Mouse (Mus musculus) limb, embryonic 12.5 days (tissue): ENCODE results near the gene Tcf7l1. TPM values are rescaled to one million over a fixed set of nuclear protein-coding genes. Genes with fewer than 3 reads are reported as not detected.

Experiments
- ATAC-seq: fragments of 200-750 bp; cut with Nextera tagmentation; 2 replicates; pipeline ENCODE4 v1.8.0; 2017; ENCODE audit warnings: low read depth, moderate TSS enrichment; ENCODE audit not compliant: insufficient number of reproducible peaks, insufficient read depth, low FRiP score, low TSS enrichment
- H3K27ac ChIP-seq: fragments of 300-500 bp; sonication (generic); 2 replicates; pipeline ENCODE4 v1.5.1; 2016; ENCODE audit warnings: mild to moderate bottlenecking, moderate library complexity
- H3K27me3 ChIP-seq: fragments of 300-500 bp; sonication (generic); 2 replicates; pipeline ENCODE4 v1.6.1; 2016; ENCODE audit warnings: mild to moderate bottlenecking, moderate library complexity
- H3K36me3 ChIP-seq: fragments of 300-500 bp; sonication (generic); 2 replicates; pipeline ENCODE4 v1.6.1; 2016; ENCODE audit warnings: mild to moderate bottlenecking, moderate library complexity
- H3K4me1 ChIP-seq: fragments of 300-500 bp; sonication (generic); replicated peaks from 2 replicates; pipeline ENCODE4 v1.6.1; 2016
- H3K4me2 ChIP-seq: fragments of 300-500 bp; sonication (generic); 2 replicates; pipeline ENCODE4 v1.6.1; 2016; ENCODE audit warnings: mild to moderate bottlenecking, moderate library complexity
- H3K4me3 ChIP-seq: fragments of 300-500 bp; sonication (generic); replicated peaks from 2 replicates; pipeline ENCODE4 v1.5.1; 2016; ENCODE audit warnings: mild to moderate bottlenecking
- H3K9ac ChIP-seq: fragments of 300-500 bp; sonication (generic); replicated peaks from 2 replicates; pipeline ENCODE4 v1.6.1; 2016; ENCODE audit warnings: mild to moderate bottlenecking, moderate library complexity
- H3K9me3 ChIP-seq: fragments of 300-500 bp; sonication (generic); 2 replicates; pipeline ENCODE4 v1.6.1; 2016; ENCODE audit warnings: mild to moderate bottlenecking, moderate library complexity
- WGBS: fragments of 180-500 bp; shearing (Covaris S2); methylation state at CpG from one replicate; pipeline ENCODE4 v1.1.7; 2016; 5-methylcytosine and 5-hydroxymethylcytosine counted together
- polyA plus RNA-seq: library from polyadenylated mRNA; unstranded; fragments of >200 nt; fragmentation: Nextera tagmentation; extraction: Ambion mirVana; gene quantifications from 2 replicates; pipeline ENCODE4 v1.2.1, GENCODE M21; 2016

Tcf7l1 gene
- polyA plus RNA-seq, 1 experiment from 2014 or later: 49.3 TPM

GRCm38 (mm10) chr6:72620920-72621319, 168.1 kb downstream of the Tcf7l1 start:
- no peak for ATAC-seq
- H3K4me3 ChIP-seq: no peak overlapping the region
- H3K36me3 ChIP-seq: peaks cover 12% of the 10 kb centered on the region
- WGBS: 90% methylated on average over 5 of the region's 5 CpGs
- H3K9ac ChIP-seq: no peak overlapping the region
- no peak overlapping the region for H3K4me2 ChIP-seq
- no peaks in the 10 kb centered on the region for H3K27me3 ChIP-seq
- H3K27ac ChIP-seq: no peak overlapping the region
- H3K9me3 ChIP-seq: no peaks in the 10 kb centered on the region
- H3K4me1 ChIP-seq: peaks cover 7% of the 10 kb centered on the region

- WGBS: 64% methylated on average over 12 of the region's 12 CpGs
- ATAC-seq: no peak
- Histone ChIP-seq H3K4me3 (no peak overlapping the region), H3K36me3 (peaks cover 3% of the 10 kb centered on the region; the same call in 1 of the 2 replicates), H3K9ac (no peak overlapping the region), H3K9me3 (no peaks in the 10 kb centered on the region), H3K4me1 (peaks cover 17% of the 10 kb centered on the region), H3K4me2 (no peak overlapping the region), H3K27me3 (no peaks in the 10 kb centered on the region), H3K27ac (no peak overlapping the region; the same call in 1 of the 2 replicates)
Measured at GRCm38 (mm10) chr6:72619734-72620532, 169.1 kb downstream of the Tcf7l1 start.

- peaks cover 29% of the 10 kb centered on the region for H3K4me1 ChIP-seq
- H3K27me3 ChIP-seq: no peaks in the 10 kb centered on the region
- peak within 1 kb of the TSS; percentile 71 for H3K4me3 ChIP-seq
- peak within 1 kb of the TSS; percentile 90 for H3K4me2 ChIP-seq
- peak within 1 kb of the TSS; percentile 79 for H3K9ac ChIP-seq
- peak; percentile 96 for ATAC-seq
- peaks cover 18% of the 10 kb centered on the region for H3K36me3 ChIP-seq
- no peaks in the 10 kb centered on the region for H3K9me3 ChIP-seq
- peak within 1 kb of the TSS; percentile 89 for H3K27ac ChIP-seq
- WGBS: under 1% methylated on average over 41 of the region's 41 CpGs
Measured at GRCm38 (mm10) chr6:72616643-72617288, 172.3 kb downstream of the Tcf7l1 start, which contains the start of gene Tgoln1. TSS of gene Tgoln1 (minus strand) at chr6:72617000.

- Histone ChIP-seq H3K4me3 (peak overlapping the region; percentile 71), H3K4me2 (peak overlapping the region; percentile 90), H3K4me1 (peaks cover 29% of the 10 kb centered on the region), H3K27ac (no peak overlapping the region), H3K36me3 (peaks cover 28% of the 10 kb centered on the region), H3K27me3 (no peaks in the 10 kb centered on the region), H3K9me3 (no peaks in the 10 kb centered on the region), H3K9ac (peak overlapping the region; percentile 79)
- WGBS: 28% methylated on average over 25 of the region's 25 CpGs
- ATAC-seq: no peak
Measured at GRCm38 (mm10) chr6:72615561-72616375, 173.3 kb downstream of the Tcf7l1 start.

- no peak for ATAC-seq
Measured at GRCm38 (mm10) chr6:72615151-72615550, 173.9 kb downstream of the Tcf7l1 start.

GRCm38 (mm10) chr6:72610261-72610660, 178.8 kb downstream of the Tcf7l1 start:
- no peak overlapping the region for H3K9ac ChIP-seq
- 88% methylated on average over 4 of the region's 4 CpGs for whole genome bisulfite sequencing
- peaks cover 15% of the 10 kb centered on the region for H3K4me1 ChIP-seq
- H3K36me3 ChIP-seq: peaks cover 75% of the 10 kb centered on the region
- no peaks in the 10 kb centered on the region for H3K9me3 ChIP-seq
- no peak for ATAC-seq
- H3K4me3 ChIP-seq: no peak overlapping the region
- no peak overlapping the region for H3K4me2 ChIP-seq
- H3K27me3 ChIP-seq: no peaks in the 10 kb centered on the region
- no peak overlapping the region for H3K27ac ChIP-seq

More at GRCm38 (mm10) chr6:72615151-72615550, 173.9 kb downstream of the Tcf7l1 start:
- peak overlapping the region; percentile 90 for H3K4me2 ChIP-seq
- H3K27ac ChIP-seq: no peak overlapping the region
- no peak overlapping the region for H3K9ac ChIP-seq
- peaks cover 29% of the 10 kb centered on the region for H3K4me1 ChIP-seq
- H3K9me3 ChIP-seq: no peaks in the 10 kb centered on the region
- H3K4me3 ChIP-seq: peak overlapping the region; percentile 71
- H3K27me3 ChIP-seq: no peaks in the 10 kb centered on the region
- WGBS: 66% methylated on average over 2 of the region's 2 CpGs
- peaks cover 34% of the 10 kb centered on the region for H3K36me3 ChIP-seq

- H3K9me3 ChIP-seq: no peaks in the 10 kb centered on the region
- no peak overlapping the region for H3K4me2 ChIP-seq
- WGBS: 90% methylated on average over 4 of the region's 4 CpGs
- no peaks in the 10 kb centered on the region for H3K27me3 ChIP-seq
- H3K9ac ChIP-seq: no peak overlapping the region
- ATAC-seq: no peak
- peaks cover 85% of the 10 kb centered on the region for H3K36me3 ChIP-seq
- H3K4me3 ChIP-seq: no peak overlapping the region
- H3K4me1 ChIP-seq: no peaks in the 10 kb centered on the region; the same call in 1 of the 2 replicates
- no peak overlapping the region for H3K27ac ChIP-seq
Measured at GRCm38 (mm10) chr6:72608662-72609184, 180.3 kb downstream of the Tcf7l1 start.

GRCm38 (mm10) chr6:72607676-72608075, 181.4 kb downstream of the Tcf7l1 start:
- peaks cover 81% of the 10 kb centered on the region for H3K36me3 ChIP-seq
- no peak overlapping the region for H3K4me2 ChIP-seq
- H3K9me3 ChIP-seq: no peaks in the 10 kb centered on the region
- ATAC-seq: no peak
- no peak overlapping the region for H3K27ac ChIP-seq
- no peaks in the 10 kb centered on the region for H3K4me1 ChIP-seq
- 85% methylated on average over 5 of the region's 5 CpGs for WGBS
- H3K9ac ChIP-seq: no peak overlapping the region
- H3K27me3 ChIP-seq: no peaks in the 10 kb centered on the region
- no peak overlapping the region for H3K4me3 ChIP-seq

- H3K9me3 ChIP-seq: no peaks in the 10 kb centered on the region
- H3K4me3 ChIP-seq: no peak overlapping the region
- WGBS: 90% methylated on average over 4 of the region's 4 CpGs
- no peak overlapping the region for H3K9ac ChIP-seq
- ATAC-seq: no peak
- no peak overlapping the region for H3K27ac ChIP-seq
- H3K36me3 ChIP-seq: peaks cover 81% of the 10 kb centered on the region
- no peak overlapping the region for H3K4me2 ChIP-seq
- no peaks in the 10 kb centered on the region for H3K27me3 ChIP-seq
- no peaks in the 10 kb centered on the region for H3K4me1 ChIP-seq
Measured at GRCm38 (mm10) chr6:72607060-72607459, 182.0 kb downstream of the Tcf7l1 start.

GRCm38 (mm10) chr6:72604066-72604465, 185.0 kb downstream of the Tcf7l1 start:
- WGBS: 84% methylated on average over 2 of the region's 2 CpGs
- no peak overlapping the region for H3K4me3 ChIP-seq
- no peak overlapping the region for H3K27ac ChIP-seq
- no peak overlapping the region for H3K4me2 ChIP-seq
- no peak overlapping the region for H3K9ac ChIP-seq
- H3K36me3 ChIP-seq: peaks cover 52% of the 10 kb centered on the region
- ATAC-seq: no peak
- H3K4me1 ChIP-seq: peaks cover 3% of the 10 kb centered on the region
- no peaks in the 10 kb centered on the region for H3K27me3 ChIP-seq
- no peaks in the 10 kb centered on the region for H3K9me3 ChIP-seq

- Histone ChIP-seq H3K4me3 (no peak overlapping the region), H3K4me2 (no peak overlapping the region), H3K9me3 (no peaks in the 10 kb centered on the region), H3K9ac (no peak overlapping the region), H3K36me3 (peaks cover 36% of the 10 kb centered on the region), H3K27ac (no peak overlapping the region), H3K4me1 (peaks cover 17% of the 10 kb centered on the region), H3K27me3 (no peaks in the 10 kb centered on the region)
- no peak for ATAC-seq
- 55% methylated on average over 1 of the region's 1 CpGs for WGBS
Measured at GRCm38 (mm10) chr6:72601732-72602131, 187.3 kb downstream of the Tcf7l1 start.
